Mouse (Mus musculus): ENCODE results near the gene Arhgef11. TPM values are rescaled to one million over a fixed set of nuclear protein-coding genes. Genes with fewer than 3 reads are reported as not detected.
"Not testable (repeated sequence)": the region's sequence is repeated elsewhere in the genome, so short reads cannot be mapped to it uniquely, and the experiment has no call there.

Arhgef11 gene
- polyA plus RNA-seq (2016; fragmentation: Nextera tagmentation; extraction: Ambion mirVana), result 21.9 and 23.1 TPM in 2 replicates

GRCm38 (mm10) chr3:87616957-87617810 is at the start of gene Arhgef11:
Arhgef11 (plus strand) TSS chr3:87617559.
- Histone ChIP-seq H3K27me3 (no peaks in the 10 kb centered on the region), H3K4me3 (replicated peaks) (peak within 1 kb of the TSS; percentile 75), H3K27ac (peak within 1 kb of the TSS; percentile 95), H3K4me1 (replicated peaks) (peaks cover 27% of the 10 kb centered on the region), H3K9me3 (no peaks in the 10 kb centered on the region), H3K4me2 (peak within 1 kb of the TSS; percentile 87), H3K36me3 (no peaks in the 10 kb centered on the region), H3K9ac (replicated peaks) (peak within 1 kb of the TSS; percentile 83)
- peak; percentile 93 for ATAC-seq (ENCODE audit: insufficient number of reproducible peaks, insufficient read depth, low FRiP score, low TSS enrichment, low read depth)
- WGBS, result 2% methylated on average over 58 of the region's 101 CpGs

- Histone ChIP-seq H3K4me3 (replicated peaks) (no peak overlapping the region), H3K27me3 (no peaks in the 10 kb centered on the region), H3K9ac (replicated peaks) (no peak overlapping the region), H3K9me3 (no peaks in the 10 kb centered on the region), H3K36me3 (no peaks in the 10 kb centered on the region), H3K27ac (no peak overlapping the region), H3K4me2 (no peak overlapping the region), H3K4me1 (replicated peaks) (peaks cover 10% of the 10 kb centered on the region; the same call in 1 of the 2 replicates)
- no peak for ATAC-seq (ENCODE audit: insufficient number of reproducible peaks, insufficient read depth, low FRiP score, low TSS enrichment, low read depth)
- WGBS, result 92% methylated on average over 5 of the region's 5 CpGs
Measured at GRCm38 (mm10) chr3:87568681-87569080, 48.7 kb upstream of the Arhgef11 start.

GRCm38 (mm10) chr3:87575766-87576165 is 41.6 kb upstream of the Arhgef11 start:
- no peaks in the 10 kb centered on the region for H3K36me3 ChIP-seq
- H3K9ac ChIP-seq (replicated peaks), result no peak overlapping the region
- H3K27me3 ChIP-seq, result no peaks in the 10 kb centered on the region
- WGBS, result 28% methylated on average over 6 of the region's 6 CpGs
- no peak overlapping the region for H3K27ac ChIP-seq
- H3K4me2 ChIP-seq, result no peak overlapping the region
- ATAC-seq (ENCODE audit: insufficient number of reproducible peaks, insufficient read depth, low FRiP score, low TSS enrichment, low read depth), result no peak
- H3K4me3 ChIP-seq (replicated peaks), result no peak overlapping the region
- H3K9me3 ChIP-seq, result peaks cover 5% of the 10 kb centered on the region; the same call in 1 of the 2 replicates
- no peaks in the 10 kb centered on the region for H3K4me1 ChIP-seq (replicated peaks)

GRCm38 (mm10) chr3:87582259-87582658 is 35.1 kb upstream of the Arhgef11 start:
- Histone ChIP-seq H3K27ac (no peak overlapping the region), H3K9ac (replicated peaks) (no peak overlapping the region), H3K4me3 (replicated peaks) (no peak overlapping the region), H3K9me3 (peaks cover 13% of the 10 kb centered on the region; the same call in 1 of the 2 replicates), H3K4me1 (replicated peaks) (no peaks in the 10 kb centered on the region), H3K4me2 (no peak overlapping the region), H3K27me3 (no peaks in the 10 kb centered on the region), H3K36me3 (no peaks in the 10 kb centered on the region)
- no peak for ATAC-seq (ENCODE audit: insufficient number of reproducible peaks, insufficient read depth, low FRiP score, low TSS enrichment, low read depth)
- 96% methylated on average over 4 of the region's 4 CpGs for WGBS

GRCm38 (mm10) chr3:87593793-87594192 is 23.6 kb upstream of the Arhgef11 start:
- 69% methylated on average over 5 of the region's 5 CpGs for WGBS
- Histone ChIP-seq H3K36me3 (no peaks in the 10 kb centered on the region), H3K27ac (no peak overlapping the region), H3K27me3 (no peaks in the 10 kb centered on the region), H3K9me3 (no peaks in the 10 kb centered on the region), H3K4me1 (replicated peaks) (no peaks in the 10 kb centered on the region), H3K4me3 (replicated peaks) (no peak overlapping the region), H3K4me2 (no peak overlapping the region), H3K9ac (replicated peaks) (no peak overlapping the region)
- no peak for ATAC-seq (ENCODE audit: insufficient number of reproducible peaks, insufficient read depth, low FRiP score, low TSS enrichment, low read depth)

GRCm38 (mm10) chr3:87595328-87595727 is 22.0 kb upstream of the Arhgef11 start:
- H3K9me3 ChIP-seq, result peaks cover 10% of the 10 kb centered on the region
- not testable (repeated sequence) for H3K4me2 ChIP-seq; H3K4me3 ChIP-seq (replicated peaks); H3K27me3 ChIP-seq; H3K27ac ChIP-seq; ATAC-seq (ENCODE audit: insufficient number of reproducible peaks, insufficient read depth, low FRiP score, low TSS enrichment, low read depth); H3K9ac ChIP-seq (replicated peaks); H3K4me1 ChIP-seq (replicated peaks); H3K36me3 ChIP-seq
- 79% methylated on average over 4 of the region's 4 CpGs for WGBS

- H3K9me3 ChIP-seq, result peaks cover 39% of the 10 kb centered on the region
- H3K27ac ChIP-seq; ATAC-seq (ENCODE audit: insufficient number of reproducible peaks, insufficient read depth, low FRiP score, low TSS enrichment, low read depth); H3K9ac ChIP-seq (replicated peaks); H3K4me1 ChIP-seq (replicated peaks); H3K4me2 ChIP-seq; H3K4me3 ChIP-seq (replicated peaks); H3K36me3 ChIP-seq; H3K27me3 ChIP-seq: not testable (repeated sequence)
- 96% methylated on average over 15 of the region's 15 CpGs for WGBS
Measured at GRCm38 (mm10) chr3:87601077-87601476, 16.3 kb upstream of the Arhgef11 start.

- peak overlapping the region; percentile 83; the same call in 1 of the 2 replicates for H3K9ac ChIP-seq (replicated peaks)
- H3K36me3 ChIP-seq, result no peaks in the 10 kb centered on the region
- H3K9me3 ChIP-seq, result no peaks in the 10 kb centered on the region
- 61% methylated on average over 4 of the region's 4 CpGs for WGBS
- H3K27me3 ChIP-seq, result no peaks in the 10 kb centered on the region
- H3K4me1 ChIP-seq (replicated peaks), result peaks cover 25% of the 10 kb centered on the region
- peak overlapping the region; percentile 95; the same call in 1 of the 2 replicates for H3K27ac ChIP-seq
- H3K4me2 ChIP-seq, result peak overlapping the region; percentile 87
- H3K4me3 ChIP-seq (replicated peaks), result peak overlapping the region; percentile 75; the same call in 1 of the 2 replicates
- ATAC-seq (ENCODE audit: insufficient number of reproducible peaks, insufficient read depth, low FRiP score, low TSS enrichment, low read depth), result no peak
Measured at GRCm38 (mm10) chr3:87616354-87616753, 1.0 kb upstream of the Arhgef11 start.

- Histone ChIP-seq H3K4me3 (replicated peaks) (peak overlapping the region; percentile 75), H3K4me1 (replicated peaks) (peaks cover 27% of the 10 kb centered on the region), H3K4me2 (peak overlapping the region; percentile 87), H3K27ac (peak overlapping the region; percentile 95), H3K9me3 (no peaks in the 10 kb centered on the region), H3K27me3 (no peaks in the 10 kb centered on the region), H3K9ac (replicated peaks) (peak overlapping the region; percentile 83), H3K36me3 (no peaks in the 10 kb centered on the region)
- WGBS, result 1% methylated on average over 6 of the region's 6 CpGs
- ATAC-seq (ENCODE audit: insufficient number of reproducible peaks, insufficient read depth, low FRiP score, low TSS enrichment, low read depth), result no peak; the same call in 1 of the 2 replicates
Measured at GRCm38 (mm10) chr3:87617811-87618130, 412 bp downstream of the Arhgef11 start.

GRCm38 (mm10) chr3:87618240-87618639 is 881 bp downstream of the Arhgef11 start:
- no peaks in the 10 kb centered on the region for H3K27me3 ChIP-seq
- WGBS, result 11% methylated on average over 3 of the region's 3 CpGs
- peak overlapping the region; percentile 75 for H3K4me3 ChIP-seq (replicated peaks)
- H3K9ac ChIP-seq (replicated peaks), result peak overlapping the region; percentile 83
- H3K9me3 ChIP-seq, result no peaks in the 10 kb centered on the region
- peaks cover 27% of the 10 kb centered on the region for H3K4me1 ChIP-seq (replicated peaks)
- no peaks in the 10 kb centered on the region for H3K36me3 ChIP-seq
- no peak for ATAC-seq (ENCODE audit: insufficient number of reproducible peaks, insufficient read depth, low FRiP score, low TSS enrichment, low read depth)
- peak overlapping the region; percentile 95 for H3K27ac ChIP-seq
- H3K4me2 ChIP-seq, result peak overlapping the region; percentile 87

GRCm38 (mm10) chr3:87618981-87619710 is 1.8 kb downstream of the Arhgef11 start:
- no peaks in the 10 kb centered on the region for H3K9me3 ChIP-seq
- peak overlapping the region; percentile 87 for H3K4me2 ChIP-seq
- 49% methylated on average over 5 of the region's 5 CpGs for WGBS
- H3K36me3 ChIP-seq, result 0 out of 2 replicates have a peak, but pooled peaks cover 3% of the 10 kb centered on the region
- peaks cover 27% of the 10 kb centered on the region for H3K4me1 ChIP-seq (replicated peaks)
- ATAC-seq (ENCODE audit: insufficient number of reproducible peaks, insufficient read depth, low FRiP score, low TSS enrichment, low read depth), result no peak
- H3K4me3 ChIP-seq (replicated peaks), result peak overlapping the region; percentile 75
- peak overlapping the region; percentile 83 for H3K9ac ChIP-seq (replicated peaks)
- no peak overlapping the region for H3K27ac ChIP-seq
- H3K27me3 ChIP-seq, result no peaks in the 10 kb centered on the region
